Mouse (Mus musculus): ENCODE measurements at regions not wholly inside any gene's neighbourhood (a gene's known extent, or its start where the extent isn't known, plus 50 kb on each side); places are given as distances from the start of the nearest gene placed in this dataset.

DNA sequence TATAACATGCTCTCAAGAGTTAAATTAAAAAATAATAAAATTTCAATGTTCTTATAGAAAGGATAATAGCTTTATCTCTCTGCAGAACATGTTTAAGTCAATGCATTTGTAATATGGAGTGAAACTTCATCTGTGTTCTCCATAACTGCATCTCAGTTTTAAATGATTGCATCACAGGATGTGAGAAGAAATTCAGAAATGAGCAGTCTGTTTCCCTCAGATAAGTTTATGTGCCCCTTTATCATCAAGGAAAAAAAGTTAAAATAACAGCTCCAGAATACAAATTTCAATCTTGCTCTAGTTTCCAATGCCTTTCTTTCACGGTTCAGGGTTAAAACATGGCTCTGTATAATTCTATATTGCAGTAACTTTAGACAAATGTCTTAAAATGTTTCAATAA, 1048.3 kb downstream of the Pla2g4a start:
- TF ChIP-seq ELF1 (IDR thresholded peaks at IDR 0.05; ENCODE audit: low read depth, low read length) (no peak), ZKSCAN1 (IDR thresholded peaks at IDR 0.05; ENCODE audit: borderline replicate concordance, low read depth, low read length) (no peak), CTCF (conservative IDR thresholded peaks at IDR 0.05 in 1 of 2, IDR thresholded peaks at IDR 0.05 in 1 of 2; ENCODE audit: low read depth in 2 of 2, low read length in 2 of 2) (no peak), HCFC1 (IDR thresholded peaks at IDR 0.05; ENCODE audit: low read depth, low read length) (no peak), EP300 (IDR thresholded peaks at IDR 0.05; ENCODE audit: low read length) (no peak), POLR2AphosphoS2 (IDR thresholded peaks at IDR 0.05; ENCODE audit: low read depth, low read length) (no peak), ZNF384 (IDR thresholded peaks at IDR 0.05; ENCODE audit: low read depth, low read length) (no peak), CHD2 (IDR thresholded peaks at IDR 0.05; ENCODE audit: low read length) (no peak), MAFK (IDR thresholded peaks at IDR 0.05; ENCODE audit: insufficient replicate concordance, low read length) (no peak)
